Mouse (Mus musculus) bone marrow, adult 2 months (tissue): Measurements from ENCODE around the gene Trpm8.

Source experiments
- CTCF ChIP-seq: fragments of 200-500 bp; IDR thresholded peaks from 2 replicates; pipeline ENCODE4 v1.5.1; 2011; ENCODE audit warnings: low read length, control low read depth; ENCODE audit not compliant: control insufficient read depth, insufficient read depth
- POLR2A ChIP-seq: fragments of 200-500 bp; IDR thresholded peaks from 2 replicates; pipeline ENCODE4 v1.6.1; 2011; ENCODE audit warnings: low read depth, mild to moderate bottlenecking, control low read depth, low read length, borderline replicate concordance; ENCODE audit not compliant: control insufficient read depth

DNA sequence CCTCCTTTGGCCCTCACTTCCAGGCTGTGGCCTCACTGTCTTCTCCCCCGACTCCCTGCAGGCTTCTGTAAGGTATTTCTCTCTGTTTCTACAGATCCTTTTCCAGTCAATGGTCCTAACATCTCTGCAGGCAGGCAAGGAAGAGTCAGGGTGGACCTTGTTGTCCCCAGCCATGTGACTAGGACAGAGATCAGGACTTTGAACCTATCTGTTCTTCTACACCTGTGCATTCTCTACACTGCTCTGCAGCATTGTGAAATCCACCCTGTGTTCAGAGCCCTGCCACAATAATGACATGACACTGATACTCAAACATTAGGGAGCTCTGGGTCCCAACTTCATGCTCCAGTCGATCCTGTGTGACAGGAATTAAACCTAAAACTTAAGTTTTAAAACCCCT is 141.5 kb downstream of the Trpm8 start:
- TF ChIP-seq CTCF (no peak), POLR2A (no peak)
